8 mouse cellular contexts compared by ENCODE assay signal in the genomic region with DNA sequence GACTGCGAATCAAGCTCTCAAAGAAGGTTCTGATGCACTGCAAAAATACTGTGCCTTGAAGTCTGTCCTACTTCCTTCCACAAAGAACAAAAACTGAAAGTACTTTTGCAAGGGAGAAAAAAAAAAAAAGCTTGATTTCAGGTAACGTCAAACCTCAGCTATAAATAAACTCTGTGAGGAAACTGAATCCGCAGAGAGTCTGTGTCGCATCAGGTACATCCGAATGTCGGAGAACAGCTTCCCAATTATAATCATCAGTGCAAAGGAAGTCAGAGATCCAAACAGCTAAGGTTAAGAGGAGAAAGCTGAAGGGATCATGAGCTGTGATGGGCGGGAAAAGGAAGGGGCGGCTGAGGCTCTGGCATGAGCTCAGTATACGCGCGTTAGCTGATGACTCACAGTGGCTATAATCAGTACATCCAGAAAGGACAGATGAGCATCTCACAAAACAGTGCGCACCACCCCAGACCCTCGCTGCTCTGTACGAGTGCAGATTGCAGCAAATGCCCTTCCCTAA.
DNase-seq lines count a peak whose midpoint lies in the region; ATAC-seq and TF ChIP-seq lines count a peak whose summit lies in the region.

No protein-coding gene starts in this region.

- H3K4me3 ChIP-seq in heart, embryonic 14.5 days (ENCODE audit: control insufficient read depth in 1 of 2, insufficient read depth in 1 of 2, low read depth in 1 of 2, low read length in 2 of 2): no peak overlapping the region
- H3K4me3 ChIP-seq in lung, adult 2 months (replicated peaks; ENCODE audit: extremely low read depth, low read depth, low read length): no peak overlapping the region
- no peak overlapping the region for H3K4me3 ChIP-seq in stomach, postnatal 0 days (ENCODE audit: low read depth, low read length)

- H3K9ac ChIP-seq in heart, embryonic 14.5 days (ENCODE audit: low read length): no peak overlapping the region
- no peak overlapping the region for H3K9ac ChIP-seq in stomach, postnatal 0 days (ENCODE audit: low read length)

- no peak for TF ChIP-seq POLR2A in lung, adult 2 months (IDR thresholded peaks at IDR 0.05; ENCODE audit: borderline replicate concordance, extremely low read depth, low read depth, low read length)

- peak; percentile 51 to 64 for DNase-seq in left cerebral cortex, adult 18-20 months (ENCODE audit: low spot score in 2 of 2)
- DNase-seq in left cerebral cortex, adult 11 months (ENCODE audit: low spot score): no peak
- DNase-seq in adrenal gland, adult 8-10 months: peak; percentile 4
- DNase-seq in lung, adult 2 months: peak; percentile 9
- peak; percentile 70 for DNase-seq in telencephalon, adult 2 months (ENCODE audit: low read depth, low spot score)
- no peak for DNase-seq in embryo, embryonic 11 days
- DNase-seq in stomach, postnatal 0 days (ENCODE audit: low spot score): no peak

- no peaks in the 10 kb centered on the region for H3K9me3 ChIP-seq in heart, embryonic 14.5 days (ENCODE audit: control insufficient read depth, low read length)
- no peaks in the 10 kb centered on the region for H3K9me3 ChIP-seq in stomach, postnatal 0 days (ENCODE audit: control insufficient read depth, low read length)

- H3K4me1 ChIP-seq in heart, embryonic 14.5 days (ENCODE audit: control insufficient read depth in 2 of 2, insufficient read depth in 2 of 2, low read length in 2 of 2): peaks cover 0 to 3% of the 10 kb centered on the region in 2 experiments; a peak in 2 of 4 replicates
- peaks cover 2% of the 10 kb centered on the region; the same call in 1 of the 2 replicates for H3K4me1 ChIP-seq in lung, adult 2 months (ENCODE audit: control insufficient read depth, insufficient read depth, low read length)
- no peaks in the 10 kb centered on the region for H3K4me1 ChIP-seq in stomach, postnatal 0 days (replicated peaks; ENCODE audit: control insufficient read depth, insufficient read depth)

- TF ChIP-seq CTCF in lung, adult 2 months (IDR thresholded peaks at IDR 0.05; ENCODE audit: insufficient read depth, low read length): no peak
- TF ChIP-seq CTCF in stomach, postnatal 0 days (IDR thresholded peaks at IDR 0.05; ENCODE audit: low read depth): no peak

- H3K4me2 ChIP-seq in heart, embryonic 14.5 days (ENCODE audit: low read length): peak overlapping the region; percentile 38
- no peak overlapping the region for H3K4me2 ChIP-seq in stomach, postnatal 0 days (replicated peaks; ENCODE audit: low read depth)

- no peak; the same call in 1 of the 2 replicates for ATAC-seq in heart, embryonic 14.5 days (ENCODE audit: insufficient number of reproducible peaks, insufficient read depth, low FRiP score, low read depth)
- ATAC-seq in stomach, postnatal 0 days (ENCODE audit: low FRiP score, low TSS enrichment): no peak

- WGBS in heart, embryonic 14.5 days: 55% methylated on average over 14 of the region's 14 CpGs
- WGBS in lung, adult 2 months: 31% methylated on average over 14 of the region's 14 CpGs
- WGBS in stomach, postnatal 0 days: 49% methylated on average over 14 of the region's 14 CpGs

- no peak for TF ChIP-seq EP300 in stomach, postnatal 0 days (optimal IDR thresholded peaks at IDR 0.05)

- H3K36me3 ChIP-seq in heart, embryonic 14.5 days (ENCODE audit: control insufficient read depth, insufficient read depth, low read length): no peaks in the 10 kb centered on the region
- H3K36me3 ChIP-seq in stomach, postnatal 0 days (ENCODE audit: control insufficient read depth, insufficient read depth, low read length): no peaks in the 10 kb centered on the region

- no peaks in the 10 kb centered on the region for H3K27me3 ChIP-seq in heart, embryonic 14.5 days (ENCODE audit: control insufficient read depth, insufficient read depth, low read length)
- H3K27me3 ChIP-seq in stomach, postnatal 0 days (ENCODE audit: control insufficient read depth, insufficient read depth, low read length): no peaks in the 10 kb centered on the region

- no peak overlapping the region for H3K27ac ChIP-seq in heart, embryonic 14.5 days (replicated peaks in 1 of 2; ENCODE audit: control insufficient read depth in 1 of 2, insufficient read depth in 1 of 2, low read depth in 2 of 2, low read length in 2 of 2)
- H3K27ac ChIP-seq in stomach, postnatal 0 days (replicated peaks): no peak overlapping the region

Comparison
In these comparisons a context has a peak if more than half of its experiments do, and no peak if none do; other contexts are left out.
1. DNase-seq: peak in left cerebral cortex, adult 18-20 months (2 of 2), adrenal gland, adult 8-10 months (single experiment), lung, adult 2 months (single experiment) and telencephalon, adult 2 months (single experiment); none in left cerebral cortex, adult 11 months (single experiment), embryo, embryonic 11 days (single experiment) and stomach, postnatal 0 days (single experiment).